Mouse (Mus musculus): Measurements from ENCODE around the gene Cd320. TPM values are rescaled to one million over a fixed set of nuclear protein-coding genes. Genes with fewer than 3 reads are reported as not detected.
A peak's percentile ranks its signal among the peaks of the same experiment; 100 is the strongest.
"Not testable (repeated sequence)": the region's sequence is repeated elsewhere in the genome, so short reads cannot be mapped to it uniquely, and the experiment has no call there.

Cd320 gene
- 1.6 and 2.9 TPM in 2 replicates for total RNA-seq (2017)

- peak; percentile 88 for ATAC-seq (ENCODE audit: extremely low read depth, insufficient number of reproducible peaks, low FRiP score, poor library complexity, severe bottlenecking)
Measured at GRCm38 (mm10) chr17:33842966-33843795, at the start of gene Cd320. TSS of gene Cd320 (plus strand) at chr17:33843091.

GRCm38 (mm10) chr17:33798306-33798705 is 44.6 kb upstream of the Cd320 start:
- ATAC-seq (ENCODE audit: extremely low read depth, insufficient number of reproducible peaks, low FRiP score, poor library complexity, severe bottlenecking) = no peak

GRCm38 (mm10) chr17:33799277-33799676 is 43.6 kb upstream of the Cd320 start:
- no peak for ATAC-seq (ENCODE audit: extremely low read depth, insufficient number of reproducible peaks, low FRiP score, poor library complexity, severe bottlenecking)

- ATAC-seq (ENCODE audit: extremely low read depth, insufficient number of reproducible peaks, low FRiP score, poor library complexity, severe bottlenecking) = peak; percentile 44; the same call in 1 of the 2 replicates
Measured at GRCm38 (mm10) chr17:33802221-33802620, 40.7 kb upstream of the Cd320 start.

GRCm38 (mm10) chr17:33804205-33804604 is 38.7 kb upstream of the Cd320 start:
- no peak for ATAC-seq (ENCODE audit: extremely low read depth, insufficient number of reproducible peaks, low FRiP score, poor library complexity, severe bottlenecking)

- no peak for ATAC-seq (ENCODE audit: extremely low read depth, insufficient number of reproducible peaks, low FRiP score, poor library complexity, severe bottlenecking)
Measured at GRCm38 (mm10) chr17:33804745-33805144, 38.1 kb upstream of the Cd320 start.

GRCm38 (mm10) chr17:33807181-33807888 is 35.6 kb upstream of the Cd320 start:
- no peak for ATAC-seq (ENCODE audit: extremely low read depth, insufficient number of reproducible peaks, low FRiP score, poor library complexity, severe bottlenecking)

- no peak for ATAC-seq (ENCODE audit: extremely low read depth, insufficient number of reproducible peaks, low FRiP score, poor library complexity, severe bottlenecking)
Measured at GRCm38 (mm10) chr17:33808192-33808591, 34.7 kb upstream of the Cd320 start.

- ATAC-seq (ENCODE audit: extremely low read depth, insufficient number of reproducible peaks, low FRiP score, poor library complexity, severe bottlenecking) = peak; percentile 79
Measured at GRCm38 (mm10) chr17:33810334-33811141, 32.4 kb upstream of the Cd320 start, which contains the start of gene Kank3. TSS of gene Kank3 (plus strand) at chr17:33810519.

GRCm38 (mm10) chr17:33811142-33811516 is 31.8 kb upstream of the Cd320 start:
- ATAC-seq (ENCODE audit: extremely low read depth, insufficient number of reproducible peaks, low FRiP score, poor library complexity, severe bottlenecking) = no peak

GRCm38 (mm10) chr17:33812475-33812874 is 30.4 kb upstream of the Cd320 start:
- ATAC-seq (ENCODE audit: extremely low read depth, insufficient number of reproducible peaks, low FRiP score, poor library complexity, severe bottlenecking) = no peak

- no peak for ATAC-seq (ENCODE audit: extremely low read depth, insufficient number of reproducible peaks, low FRiP score, poor library complexity, severe bottlenecking)
Measured at GRCm38 (mm10) chr17:33812990-33813389, 29.9 kb upstream of the Cd320 start.

- ATAC-seq (ENCODE audit: extremely low read depth, insufficient number of reproducible peaks, low FRiP score, poor library complexity, severe bottlenecking) = no peak
Measured at GRCm38 (mm10) chr17:33815399-33815798, 27.5 kb upstream of the Cd320 start.

GRCm38 (mm10) chr17:33816612-33817011 is 26.3 kb upstream of the Cd320 start:
- ATAC-seq (ENCODE audit: extremely low read depth, insufficient number of reproducible peaks, low FRiP score, poor library complexity, severe bottlenecking) = no peak

- peak; percentile 72 for ATAC-seq (ENCODE audit: extremely low read depth, insufficient number of reproducible peaks, low FRiP score, poor library complexity, severe bottlenecking)
Measured at GRCm38 (mm10) chr17:33817184-33817968, 25.5 kb upstream of the Cd320 start.

GRCm38 (mm10) chr17:33817969-33818643 is 24.8 kb upstream of the Cd320 start:
- no peak for ATAC-seq (ENCODE audit: extremely low read depth, insufficient number of reproducible peaks, low FRiP score, poor library complexity, severe bottlenecking)

- no peak for ATAC-seq (ENCODE audit: extremely low read depth, insufficient number of reproducible peaks, low FRiP score, poor library complexity, severe bottlenecking)
Measured at GRCm38 (mm10) chr17:33822436-33822959, 20.4 kb upstream of the Cd320 start.

GRCm38 (mm10) chr17:33823171-33823570 is 19.7 kb upstream of the Cd320 start:
- not testable (repeated sequence) for ATAC-seq (ENCODE audit: extremely low read depth, insufficient number of reproducible peaks, low FRiP score, poor library complexity, severe bottlenecking)

Measured in neutrophil, adult 5-6 weeks (primary cell).